Mouse (Mus musculus) lung, postnatal 0 days (tissue): ENCODE data around the gene Msi1.

ENCODE experiments used
- CTCF ChIP-seq: IDR thresholded peaks from 2 replicates; pipeline ENCODE4 v1.5.1; 2016; ENCODE audit warnings: antibody characterized with exemption, mild to moderate bottlenecking
- EP300 ChIP-seq: IDR thresholded peaks from 2 replicates; pipeline ENCODE4 v1.6.1; 2016; ENCODE audit warnings: antibody characterized with exemption, mild to moderate bottlenecking, control low read depth

DNA sequence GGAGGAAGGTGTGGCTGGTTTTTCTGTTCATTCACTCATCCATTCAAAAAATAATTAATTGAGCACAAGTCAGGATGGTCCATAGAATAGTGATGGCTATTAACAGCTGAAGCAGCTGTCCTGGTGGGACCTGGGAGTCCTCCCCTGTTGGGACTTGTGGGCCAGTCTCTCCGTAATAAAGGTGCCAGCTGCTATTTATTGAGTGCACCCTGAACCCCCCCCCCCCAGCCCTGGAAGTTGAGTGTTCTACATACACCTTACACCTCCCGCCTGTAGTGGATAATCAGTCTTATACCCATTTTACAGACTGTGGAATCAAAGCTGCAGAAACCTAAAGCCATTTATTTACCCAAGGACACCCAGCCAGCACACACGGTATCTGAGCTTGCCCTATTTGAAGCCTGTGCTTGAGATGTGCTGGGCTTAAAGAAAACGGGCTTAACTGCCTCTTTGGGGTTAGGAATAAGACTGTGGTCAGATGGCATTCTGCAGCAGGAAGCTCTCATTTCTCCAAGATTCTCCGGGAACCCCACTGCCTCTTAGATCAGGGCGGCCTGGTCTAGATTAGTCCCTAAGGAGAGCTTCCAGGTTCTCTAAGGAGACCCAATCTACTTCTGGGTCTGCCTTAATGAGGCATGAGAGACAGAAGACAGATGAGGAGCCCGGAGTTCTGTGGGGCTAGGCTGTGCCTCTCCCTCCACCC lies 8.0 kb downstream of the Msi1 start:
- no peak for TF ChIP-seq CTCF
- no peak for TF ChIP-seq EP300
